Mouse (Mus musculus): ENCODE measurements around the gene Phlpp2. TPM values are rescaled to one million over a fixed set of nuclear protein-coding genes. Genes with fewer than 3 reads are reported as not detected.

Gene Phlpp2
- total RNA-seq, 2 experiments from 2014 or later: 23.4 to 23.9 TPM

DNA sequence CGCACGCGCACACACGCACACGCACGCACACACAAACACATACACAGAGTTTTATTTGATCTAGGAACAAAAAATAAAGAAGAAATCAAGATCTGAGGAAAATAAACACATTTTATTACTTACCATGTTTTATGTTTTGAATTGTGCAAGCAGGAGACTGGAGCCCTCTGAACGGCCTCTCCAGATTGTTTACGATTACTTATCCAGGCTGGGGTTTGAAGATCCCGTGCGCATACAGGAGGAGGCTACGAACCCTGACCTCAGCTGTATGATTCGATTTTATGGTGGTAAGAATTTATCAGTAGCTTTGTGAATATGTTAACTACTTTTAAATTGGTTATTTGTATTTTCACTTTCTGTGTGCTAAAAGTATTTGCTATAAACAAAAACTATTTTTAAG, 27.0 kb downstream of the Phlpp2 start:
- DNase-seq (ENCODE audit: low spot score in 2 of 2): no peak

- no peak for DNase-seq (ENCODE audit: low spot score in 2 of 2)
Measured at GRCm38 (mm10) chr8:109902379-109902778, 34.0 kb downstream of the Phlpp2 start.

DNA sequence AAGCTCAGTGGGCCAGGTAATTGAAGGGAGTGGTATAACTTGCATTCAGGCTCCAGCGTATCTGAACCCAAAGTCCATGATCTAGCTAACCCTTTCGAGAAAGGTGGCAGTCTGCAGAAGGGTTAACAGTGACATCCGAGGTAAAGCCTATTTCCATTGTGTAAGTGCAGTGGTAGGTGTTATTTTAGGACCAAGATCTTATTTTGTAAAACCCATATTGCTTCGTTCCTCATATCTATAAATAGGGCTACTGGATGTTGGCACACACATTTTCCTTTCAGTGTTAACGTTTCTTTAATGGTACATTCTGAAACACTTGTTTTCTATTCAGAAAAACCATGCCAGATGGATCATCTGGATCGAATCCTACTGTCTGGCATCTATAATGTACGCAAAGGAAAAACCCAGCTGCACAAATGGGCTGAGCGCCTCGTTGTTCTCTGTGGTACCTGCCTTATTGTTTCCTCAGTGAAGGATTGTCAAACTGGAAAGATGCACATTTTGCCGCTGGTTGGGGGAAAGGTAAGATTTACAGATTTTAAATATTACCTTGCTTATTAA, 35.6 kb downstream of the Phlpp2 start:
- DNase-seq (ENCODE audit: low spot score in 2 of 2): peak; percentile 18 to 26

GRCm38 (mm10) chr8:109904928-109905668, 36.8 kb downstream of the Phlpp2 start:
- DNase-seq (ENCODE audit: low spot score in 2 of 2): no peak

DNA sequence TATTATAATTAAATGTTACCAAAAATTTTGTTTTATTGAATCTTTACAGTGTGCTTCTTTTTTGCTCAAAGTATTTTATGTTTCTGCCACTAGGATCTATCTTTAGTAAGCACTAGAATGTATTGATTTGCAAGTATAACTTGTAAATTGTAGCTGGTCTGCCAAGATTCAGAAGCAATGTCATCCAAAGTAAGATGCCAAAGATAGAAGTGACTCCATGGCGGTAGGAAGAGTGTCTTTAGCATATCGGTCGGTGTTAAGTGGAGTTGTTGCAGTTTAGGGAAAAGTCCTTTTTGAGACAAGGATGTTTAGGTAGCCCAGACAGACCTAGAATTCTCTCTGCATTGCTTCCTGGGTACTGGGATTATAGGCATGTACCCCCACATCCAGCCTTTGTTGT, 38.6 kb downstream of the Phlpp2 start:
- no peak for DNase-seq (ENCODE audit: low spot score in 2 of 2)

- no peak for DNase-seq (ENCODE audit: low spot score in 2 of 2)
Measured at GRCm38 (mm10) chr8:109907376-109907775, 39.0 kb downstream of the Phlpp2 start.

DNA sequence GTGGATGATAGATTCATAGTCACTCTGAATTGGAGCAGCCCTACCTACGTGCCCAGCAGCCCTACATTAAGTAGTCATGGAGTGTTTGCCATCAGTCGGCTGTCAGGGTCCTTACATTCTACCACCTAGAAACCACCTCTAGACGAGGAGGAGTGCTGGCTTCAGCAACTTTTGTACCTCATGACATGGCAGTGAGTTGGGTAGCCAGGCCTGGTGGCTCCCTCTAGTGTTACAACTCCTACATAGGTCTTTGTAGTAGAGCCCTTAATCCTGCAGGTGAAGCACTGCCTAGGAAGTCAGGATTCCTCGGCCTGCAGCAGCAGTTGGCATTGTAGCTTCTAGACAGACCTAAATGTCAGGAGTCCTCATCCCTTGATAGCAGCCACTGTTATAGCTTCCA, 48.9 kb downstream of the Phlpp2 start:
- DNase-seq (ENCODE audit: low spot score in 2 of 2): peak; percentile 30 to 54

DNA sequence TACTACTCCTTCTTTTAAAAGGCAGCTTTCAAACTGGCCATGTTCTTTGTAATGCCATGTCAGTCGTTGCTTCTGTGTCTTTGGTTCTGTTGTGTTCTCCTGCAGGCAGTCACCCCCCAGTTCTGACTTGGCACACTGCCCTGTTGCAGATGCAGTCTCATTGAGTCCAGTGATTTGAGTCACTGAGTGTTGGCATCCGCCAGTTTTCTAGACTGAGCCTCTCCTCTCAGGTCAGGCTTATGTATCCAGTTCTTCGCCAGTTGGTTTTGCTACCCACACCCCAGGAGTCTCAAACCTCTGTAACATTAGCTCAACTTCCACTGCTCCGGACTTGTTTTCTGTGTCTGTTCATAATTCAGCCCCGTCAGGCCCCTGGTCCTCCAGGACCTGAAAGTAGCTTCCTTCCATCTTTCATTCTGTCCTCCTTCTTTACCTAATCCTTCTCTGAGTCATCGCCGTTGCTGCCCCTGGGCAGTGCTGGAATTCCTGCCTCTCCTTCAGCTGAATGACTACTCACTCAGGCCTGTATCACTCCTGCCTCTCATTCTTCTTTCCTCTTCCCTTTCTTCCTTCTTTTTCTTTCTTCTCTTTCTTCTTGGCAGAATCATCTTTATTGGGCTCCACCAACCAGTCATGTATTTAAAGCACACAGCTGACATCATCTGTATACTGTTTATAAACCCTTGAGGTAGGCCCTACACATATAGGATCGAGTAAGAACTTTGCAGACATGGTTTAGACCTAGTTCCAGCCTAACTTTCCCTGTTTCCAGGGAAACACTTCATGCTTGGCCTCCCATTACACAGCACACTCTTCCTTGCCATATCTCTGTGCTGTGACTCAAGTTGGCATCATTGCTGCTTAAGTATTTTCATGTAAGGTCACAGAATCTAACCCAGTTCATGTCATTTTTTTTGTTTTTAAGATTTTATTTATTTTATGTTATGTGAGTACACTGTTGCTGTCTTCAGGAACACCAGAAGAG, 52.4 kb downstream of the Phlpp2 start:
- peak in 1 of 2 experiments; percentile 54 for DNase-seq (ENCODE audit: low spot score in 2 of 2)

DNA sequence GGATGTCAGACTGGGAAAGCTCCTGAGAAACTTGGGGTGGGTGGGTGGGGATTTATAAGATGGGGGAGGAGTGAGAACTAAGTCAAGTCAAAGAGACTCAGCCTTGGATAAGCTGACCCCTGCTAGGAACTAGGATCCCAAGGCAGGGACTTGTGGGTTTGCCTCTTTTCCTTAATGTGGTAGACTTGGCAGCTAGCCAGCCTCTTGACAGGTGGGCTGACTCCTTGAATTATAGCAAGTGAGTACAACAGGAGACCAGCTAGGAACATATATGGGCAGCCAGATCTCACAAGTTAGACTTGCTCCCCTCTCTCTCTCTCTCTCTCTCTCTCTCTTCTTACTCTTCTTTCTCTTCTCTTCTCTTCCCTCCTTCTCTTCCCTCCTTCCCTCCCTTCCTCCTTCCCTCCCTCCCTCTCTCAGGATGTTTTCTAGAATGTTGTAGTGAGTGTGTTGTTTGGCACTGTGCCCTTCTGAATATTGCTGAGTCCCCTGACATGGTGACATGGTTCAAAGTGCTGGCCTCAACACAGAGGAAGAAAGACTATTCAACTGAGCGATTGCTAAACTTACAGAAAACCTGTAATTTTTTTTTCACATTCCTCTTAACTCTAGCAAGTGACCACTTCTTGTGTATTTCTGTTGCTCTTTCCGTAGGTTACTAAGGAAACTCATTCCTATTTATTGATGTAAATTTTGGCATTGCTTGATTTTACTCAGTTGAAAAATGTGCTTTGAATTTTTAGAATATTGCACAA, 73.4 kb downstream of the Phlpp2 start:
- no peak for DNase-seq (ENCODE audit: low spot score in 2 of 2)

DNA sequence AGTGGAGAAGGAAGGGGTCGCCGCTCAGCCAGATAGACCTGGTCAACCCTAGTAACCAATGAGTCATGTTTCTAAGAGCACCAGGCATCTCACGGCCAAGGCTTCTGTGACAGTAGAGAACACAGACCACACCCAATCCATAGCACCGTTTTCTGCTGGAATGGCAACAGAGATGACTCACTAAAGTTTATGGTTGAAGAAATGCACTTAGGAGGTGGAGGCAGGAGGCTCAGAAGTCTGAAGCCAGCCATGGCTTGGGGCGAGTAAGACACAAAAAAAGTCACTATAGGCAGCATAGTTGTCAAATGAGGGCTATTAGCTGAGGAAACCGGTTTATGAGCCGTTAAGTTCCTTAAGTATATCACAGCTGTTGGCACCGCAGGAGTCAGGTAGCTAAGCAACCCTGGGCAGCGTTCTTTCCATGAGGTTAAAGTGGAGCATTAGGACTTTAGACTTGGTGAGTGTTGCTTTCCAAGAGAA, 76.9 kb downstream of the Phlpp2 start:
- no peak for DNase-seq (ENCODE audit: low spot score in 2 of 2)

GRCm38 (mm10) chr8:109945694-109946093, 77.4 kb downstream of the Phlpp2 start:
- DNase-seq (ENCODE audit: low spot score in 2 of 2): no peak

DNA sequence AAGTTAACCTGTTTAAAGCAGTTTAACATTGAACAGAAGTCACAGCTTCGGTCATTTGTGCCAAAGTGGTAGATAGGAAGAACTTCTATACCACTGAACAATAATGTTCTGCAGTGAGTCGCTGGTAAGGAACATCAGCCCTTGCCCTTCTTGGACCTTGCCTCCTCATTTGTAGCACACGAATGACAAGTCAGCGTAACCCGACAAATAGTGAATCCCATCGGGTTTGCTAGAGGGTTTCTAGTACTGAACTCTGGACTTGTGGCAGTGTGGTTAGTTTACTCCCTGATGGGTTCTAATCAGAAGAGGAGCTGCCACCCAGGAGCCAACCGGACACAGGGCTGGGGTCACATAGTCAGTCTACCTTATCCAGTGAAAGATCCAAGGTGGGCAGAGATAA, 77.9 kb downstream of the Phlpp2 start:
- no peak for DNase-seq (ENCODE audit: low spot score in 2 of 2)

DNA sequence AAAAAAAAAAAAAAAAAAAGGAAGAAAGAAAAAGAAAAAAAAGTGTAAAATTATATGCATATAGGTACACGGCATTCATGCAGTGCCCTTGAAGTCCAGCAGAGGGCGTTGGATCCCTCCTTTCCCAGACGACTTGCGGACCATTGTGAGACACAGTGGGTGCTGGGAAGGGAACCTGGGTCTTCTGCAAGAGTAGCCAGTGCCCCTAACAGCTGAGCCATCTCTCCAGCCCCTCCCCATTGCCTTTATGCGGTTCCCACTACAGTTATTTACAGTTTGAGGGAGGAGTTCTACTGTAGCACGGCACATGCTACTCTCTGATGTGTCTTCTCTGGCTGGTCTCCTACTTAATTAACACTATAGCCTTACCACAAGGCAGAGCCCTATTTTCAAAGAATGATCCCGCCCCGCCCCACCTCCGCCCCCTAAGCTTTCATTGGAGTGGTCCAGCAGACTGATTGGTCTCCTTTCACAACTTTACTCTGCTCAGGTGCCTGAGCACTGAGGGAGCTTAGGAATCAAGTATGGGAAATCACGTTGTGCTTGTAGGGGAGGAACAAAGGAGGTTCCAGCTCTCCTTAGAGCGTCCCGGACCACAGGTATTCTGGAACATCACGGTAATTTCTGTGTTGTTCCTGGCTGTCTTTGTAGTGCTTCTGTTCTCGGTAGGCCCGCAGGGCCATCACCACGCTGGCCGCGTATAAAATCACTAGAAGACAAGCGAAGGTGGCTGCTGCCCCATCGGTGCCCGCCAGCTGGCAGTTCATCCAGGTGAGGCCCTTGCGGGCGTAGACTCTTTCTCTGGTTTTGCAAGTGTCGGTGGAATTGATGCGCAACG, 79.3 kb downstream of the Phlpp2 start:
- peak; percentile 49 to 62 for DNase-seq (ENCODE audit: low spot score in 2 of 2)

DNA sequence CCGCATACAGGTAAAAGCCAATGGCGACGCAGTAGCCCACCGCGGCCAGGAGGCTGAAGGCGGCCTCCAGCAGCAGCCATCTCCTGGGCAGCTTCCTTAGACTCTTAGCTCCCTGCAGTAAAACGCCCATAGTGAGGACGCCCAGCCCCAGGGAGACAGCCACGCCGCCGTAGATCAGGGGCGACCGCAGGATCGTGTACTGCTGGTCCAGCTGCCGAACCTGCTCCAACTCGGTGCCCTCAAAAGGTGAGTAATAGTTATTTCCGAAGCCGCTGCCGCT, 79.9 kb downstream of the Phlpp2 start:
- no peak for DNase-seq (ENCODE audit: low spot score in 2 of 2)

DNA sequence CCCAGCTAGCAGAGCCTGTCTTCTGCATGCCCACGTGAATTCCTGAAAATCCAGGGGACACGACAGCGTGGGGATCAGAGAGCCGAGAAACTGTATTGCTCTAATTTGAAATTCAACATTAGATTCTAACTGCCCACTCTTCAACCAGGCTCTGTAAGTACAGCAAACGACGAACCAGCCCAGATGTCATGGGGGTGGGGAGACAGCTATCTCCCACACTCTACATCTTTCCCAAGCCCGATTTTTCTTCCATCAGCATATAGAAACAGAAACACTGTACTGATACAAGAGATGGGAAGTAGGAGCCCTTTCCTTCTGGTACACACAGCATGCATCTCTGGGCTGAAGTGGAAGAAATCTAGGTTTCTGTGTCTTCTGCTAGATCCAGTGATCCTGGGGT, 83.8 kb downstream of the Phlpp2 start:
- DNase-seq (ENCODE audit: low spot score in 2 of 2): no peak

DNA sequence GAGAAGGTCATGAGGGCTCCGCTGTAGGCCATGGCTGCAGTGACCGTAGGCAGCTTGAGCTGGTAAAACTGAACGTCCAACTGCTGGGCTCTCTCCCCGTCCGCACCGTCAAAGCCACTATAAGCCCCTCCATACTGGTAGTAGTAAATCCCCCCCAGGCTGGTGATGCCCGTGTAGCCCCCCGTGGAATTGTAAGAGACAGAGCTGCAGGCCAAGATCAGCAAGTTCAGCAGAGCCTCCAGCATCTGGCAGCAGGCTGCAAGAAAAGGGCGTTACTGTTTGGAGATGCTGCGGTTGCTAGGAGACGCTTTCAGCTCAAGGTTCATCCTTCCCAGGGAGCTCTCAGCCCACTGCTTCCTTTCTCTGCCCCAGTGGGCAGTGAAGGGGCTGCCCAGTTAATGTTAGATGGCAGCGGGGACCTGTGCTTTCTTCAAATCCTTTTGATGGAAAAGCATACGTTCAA, 86.2 kb downstream of the Phlpp2 start:
- no peak for DNase-seq (ENCODE audit: low spot score in 2 of 2)

- no peak for DNase-seq (ENCODE audit: low spot score in 2 of 2)
Measured at GRCm38 (mm10) chr8:109957167-109958028, 89.1 kb downstream of the Phlpp2 start.

DNA sequence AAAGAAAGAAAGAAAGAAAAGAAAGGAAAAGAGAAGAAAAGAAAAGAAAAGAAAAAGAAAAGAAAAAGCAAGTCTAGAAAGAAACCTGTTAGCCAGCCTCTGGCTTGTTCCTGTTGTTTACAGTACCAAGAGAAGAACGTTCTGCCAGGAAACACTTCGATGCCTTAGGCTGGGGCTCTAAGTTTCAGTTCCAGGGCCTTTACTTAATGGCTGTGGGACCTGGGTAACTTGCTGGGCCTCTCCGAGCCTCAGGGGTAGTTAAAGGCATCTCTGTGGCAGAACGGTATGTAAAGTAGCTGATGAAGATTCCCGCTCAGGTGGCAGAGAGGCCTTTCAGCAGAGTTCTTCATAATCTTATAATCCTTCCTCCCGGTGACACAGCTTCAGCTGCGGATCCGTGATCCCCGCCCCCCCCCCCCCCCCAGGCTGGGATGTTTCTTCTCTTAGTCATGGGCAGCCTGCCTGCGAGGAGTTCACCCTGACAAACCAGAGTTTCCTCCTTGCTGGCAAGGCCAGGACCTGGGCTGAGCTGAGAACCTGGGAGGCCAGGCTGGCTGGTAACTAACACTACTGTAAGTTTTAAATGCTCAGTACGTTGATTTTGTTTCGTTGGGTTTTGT, 89.8 kb downstream of the Phlpp2 start:
- no peak for DNase-seq (ENCODE audit: low spot score in 2 of 2)

DNA sequence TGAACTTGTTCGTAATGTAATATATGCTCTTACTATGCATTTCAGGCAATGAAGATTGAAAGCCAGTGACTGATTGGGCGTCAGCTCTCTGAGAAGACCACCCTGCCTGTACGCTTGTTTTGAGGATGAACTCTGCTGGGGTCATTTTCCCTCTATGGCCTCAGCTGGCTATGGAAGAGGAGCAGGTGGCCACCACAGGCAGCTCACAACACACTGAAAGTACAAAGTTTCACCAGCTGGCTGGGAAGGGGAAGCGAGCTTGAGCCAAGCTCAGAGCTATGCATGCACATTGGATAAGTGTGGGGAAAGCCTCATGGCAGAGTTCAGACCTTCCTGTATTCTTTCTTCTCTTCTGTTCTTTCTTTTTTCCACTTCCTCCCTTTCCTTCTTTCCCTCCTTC, 90.8 kb downstream of the Phlpp2 start:
- no peak for DNase-seq (ENCODE audit: low spot score in 2 of 2)

Measured in layer of hippocampus, postnatal 10 days (tissue).